ENCODE assay signal across 13 mouse cellular contexts in the genomic region with DNA sequence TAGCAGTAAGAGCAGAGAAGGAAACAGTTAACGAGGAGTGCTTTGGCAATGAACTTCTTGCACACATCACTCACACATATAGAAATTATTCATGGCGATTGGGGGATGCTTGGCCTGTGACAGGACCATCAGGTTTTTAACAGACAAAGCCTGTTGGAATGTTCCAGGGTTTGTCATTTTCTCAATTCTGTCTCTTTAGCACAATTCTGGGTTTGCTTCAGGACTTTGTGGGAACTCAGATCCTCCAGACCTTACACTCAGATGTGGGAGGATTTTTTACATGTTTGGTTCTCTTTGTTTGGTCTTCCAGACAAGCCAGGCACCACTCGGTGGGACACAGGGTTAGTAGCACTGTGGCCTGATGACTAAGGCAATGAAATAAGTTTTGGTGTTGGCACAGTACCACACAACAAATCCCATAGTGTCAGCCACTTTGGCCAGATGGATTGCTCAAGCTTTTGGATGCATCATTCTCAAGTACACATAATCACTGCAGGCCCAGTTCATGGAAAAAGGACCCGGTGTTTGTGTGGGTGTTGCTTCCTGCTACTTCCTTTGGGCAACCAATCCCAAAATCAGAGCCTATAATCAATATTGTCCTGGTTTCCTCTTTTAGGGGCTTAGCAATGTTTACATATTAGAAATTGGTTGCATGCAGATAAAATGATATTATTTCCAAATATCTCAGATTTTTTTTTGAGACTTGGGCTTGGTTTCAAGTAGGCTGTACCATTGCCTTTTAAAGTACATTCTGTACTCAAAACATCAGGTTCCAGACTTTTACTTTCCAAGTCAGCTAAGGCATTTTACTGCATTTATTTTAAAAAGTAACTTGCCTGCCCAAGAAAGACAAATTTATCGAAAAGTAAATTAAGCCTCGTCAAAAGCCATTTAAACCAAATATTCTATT.
DNase-seq lines count a peak whose midpoint lies in the region; ATAC-seq lines count a peak whose summit lies in the region.
"Had no signal": no experiment of that assay in that cellular context is flagged by ENCODE, and none has a peak within 500 bp of the region (broad histone marks: within the 10 kb centered on the region; RNA-seq: fewer than 3 reads in every experiment).

No protein-coding gene starts in this region.

- no peak for ATAC-seq in heart, embryonic 11.5 days (replicated peaks; ENCODE audit: insufficient number of reproducible peaks, low FRiP score, low TSS enrichment)
- ATAC-seq in hindbrain, embryonic 14.5 days (ENCODE audit: low FRiP score): no peak
- ATAC-seq: forebrain, embryonic 15.5 days; Patski had no signal

- no peaks in the 10 kb centered on the region for H3K9me3 ChIP-seq in heart, embryonic 11.5 days (replicated peaks; ENCODE audit: control insufficient read depth, low read length)
- no peaks in the 10 kb centered on the region for H3K9me3 ChIP-seq in hindbrain, embryonic 14.5 days (ENCODE audit: control insufficient read depth, low read length)
- H3K9me3 ChIP-seq: forebrain, embryonic 15.5 days had no signal

- H3K27ac ChIP-seq in heart, embryonic 11.5 days (ENCODE audit: low read depth, low read length): no peak overlapping the region
- H3K27ac ChIP-seq in hindbrain, embryonic 14.5 days: no peak overlapping the region
- H3K27ac ChIP-seq: forebrain, embryonic 15.5 days had no signal

- no peaks in the 10 kb centered on the region for H3K4me1 ChIP-seq in heart, embryonic 11.5 days (ENCODE audit: control insufficient read depth, insufficient read depth, low read length)
- H3K4me1 ChIP-seq in hindbrain, embryonic 14.5 days (replicated peaks; ENCODE audit: control insufficient read depth, insufficient read depth, low read length): no peaks in the 10 kb centered on the region
- H3K4me1 ChIP-seq: forebrain, embryonic 15.5 days had no signal

- no peaks in the 10 kb centered on the region for H3K36me3 ChIP-seq in heart, embryonic 11.5 days (ENCODE audit: control insufficient read depth, insufficient read depth, low read length)
- H3K36me3 ChIP-seq in hindbrain, embryonic 14.5 days (replicated peaks; ENCODE audit: control insufficient read depth, insufficient read depth): no peaks in the 10 kb centered on the region
- H3K36me3 ChIP-seq: forebrain, embryonic 15.5 days had no signal

- DNase-seq in heart, adult 8-10 months (ENCODE audit: low spot score): peak; percentile 54
- DNase-seq in adrenal gland, adult 2 months: peak; percentile 77
- DNase-seq in fibroblast of lung, adult 2 months (ENCODE audit: low read depth): peak; percentile 87
- DNase-seq in lung, postnatal 14 days: peak; percentile 43
- no peak for DNase-seq in cerebellum, postnatal 10 days
- no peak for DNase-seq in hindbrain, embryonic 14.5 days (ENCODE audit: low spot score)
- no peak for DNase-seq in right cerebral cortex, adult 2 months (ENCODE audit: low spot score in 2 of 2)
- DNase-seq: cerebellum, adult 9-11 months; retina, postnatal 1 day had no signal

- WGBS in heart, embryonic 11.5 days (ENCODE audit: insufficient replicate concordance): 82% methylated on average over 6 of the region's 6 CpGs
- WGBS in hindbrain, embryonic 14.5 days: 91% methylated on average over 6 of the region's 6 CpGs

- H3K27me3 ChIP-seq in heart, embryonic 11.5 days (ENCODE audit: control insufficient read depth, insufficient read depth, low read length): no peaks in the 10 kb centered on the region
- H3K27me3 ChIP-seq in hindbrain, embryonic 14.5 days (ENCODE audit: control insufficient read depth, insufficient read depth, low read length): no peaks in the 10 kb centered on the region
- H3K27me3 ChIP-seq: forebrain, embryonic 15.5 days; Patski had no signal

- no peak overlapping the region for H3K4me3 ChIP-seq in heart, embryonic 11.5 days (ENCODE audit: low read depth, low read length)
- no peak overlapping the region for H3K4me3 ChIP-seq in hindbrain, embryonic 14.5 days (replicated peaks; ENCODE audit: low read length)
- H3K4me3 ChIP-seq: forebrain, embryonic 15.5 days had no signal

- no peak overlapping the region for H3K4me2 ChIP-seq in heart, embryonic 11.5 days
- no peak overlapping the region for H3K4me2 ChIP-seq in hindbrain, embryonic 14.5 days (replicated peaks)
- H3K4me2 ChIP-seq: forebrain, embryonic 15.5 days; liver, embryonic 11.5 days had no signal

- no peak overlapping the region for H3K9ac ChIP-seq in heart, embryonic 11.5 days (ENCODE audit: low read depth, low read length)
- no peak overlapping the region for H3K9ac ChIP-seq in hindbrain, embryonic 14.5 days
- H3K9ac ChIP-seq: forebrain, embryonic 15.5 days had no signal

Comparison
In these comparisons a context has a peak if more than half of its experiments do, and no peak if none do; other contexts are left out.
1. DNase-seq: peak in heart, adult 8-10 months (single experiment), adrenal gland, adult 2 months (single experiment), fibroblast of lung, adult 2 months (single experiment) and lung, postnatal 14 days (single experiment); none in cerebellum, postnatal 10 days (0 of 2), hindbrain, embryonic 14.5 days (single experiment) and right cerebral cortex, adult 2 months (0 of 2).